Mouse (Mus musculus) midbrain, postnatal 0 days (tissue): Measurements from ENCODE around the gene Cnn2. TPM values are rescaled to one million over a fixed set of nuclear protein-coding genes. Genes with fewer than 3 reads are reported as not detected.

Experiments
- ATAC-seq: fragments of 200-750 bp; cut with Nextera tagmentation; 2 replicates; pipeline ENCODE4 v1.8.0; 2017; ENCODE audit warnings: moderate number of reproducible peaks, mild to moderate bottlenecking, moderate TSS enrichment, moderate library complexity; ENCODE audit not compliant: low FRiP score
- DNase-seq: peaks from one replicate; pipeline ENCODE4 v3.0.0-alpha.2; 2015; ENCODE audit warnings: low spot score
- H3K27ac ChIP-seq: fragments of 300-500 bp; sonication (generic); 2 replicates; pipeline ENCODE4 v1.5.1; 2014; ENCODE audit warnings: low read depth, mild to moderate bottlenecking, low read length, mixed read lengths
- H3K27me3 ChIP-seq: fragments of 300-500 bp; sonication (generic); 2 replicates; pipeline ENCODE4 v1.6.1; 2014; ENCODE audit warnings: low read length, control low read depth, mixed read lengths; ENCODE audit not compliant: insufficient read depth
- H3K36me3 ChIP-seq: fragments of 300-500 bp; sonication (generic); 2 replicates; pipeline ENCODE4 v1.6.1; 2014; ENCODE audit warnings: low read length, control low read depth, mixed read lengths; ENCODE audit not compliant: insufficient read depth
- H3K4me1 ChIP-seq: fragments of 300-500 bp; sonication (generic); 2 replicates; pipeline ENCODE4 v1.6.1; 2014; ENCODE audit warnings: mild to moderate bottlenecking, control low read depth, antibody characterized with exemption, low read length, mixed read lengths; ENCODE audit not compliant: insufficient read depth
- H3K4me2 ChIP-seq: fragments of 300-500 bp; sonication (generic); 2 replicates; pipeline ENCODE4 v1.6.1; 2014; ENCODE audit warnings: low read depth, mild to moderate bottlenecking, low read length, mixed read lengths; ENCODE audit not compliant: poor library complexity, severe bottlenecking
- H3K4me3 ChIP-seq: fragments of 300-500 bp; sonication (generic); 2 replicates; pipeline ENCODE4 v1.5.1; 2014; ENCODE audit warnings: low read depth, mild to moderate bottlenecking, low read length, moderate library complexity
- H3K9ac ChIP-seq: fragments of 300-500 bp; sonication (generic); replicated peaks from 2 replicates; pipeline ENCODE4 v1.6.1; 2014; ENCODE audit warnings: mild to moderate bottlenecking, low read length, moderate library complexity, mixed read lengths; ENCODE audit not compliant: poor library complexity, severe bottlenecking
- H3K9me3 ChIP-seq: fragments of 300-500 bp; sonication (generic); 2 replicates; pipeline ENCODE4 v1.6.1; 2016; ENCODE audit warnings: low read length, control low read depth
- CTCF ChIP-seq: IDR thresholded peaks from 2 replicates; pipeline ENCODE4 v1.5.1; 2016; ENCODE audit warnings: antibody characterized with exemption, mild to moderate bottlenecking
- WGBS: fragments of 180-500 bp; shearing (Covaris S2); extraction: QIAGEN DNeasy Blood & Tissue Kit; methylation state at CpG from one replicate; pipeline ENCODE4 v1.1.7; 2014; 5-methylcytosine and 5-hydroxymethylcytosine counted together
- polyA plus RNA-seq: library from polyadenylated mRNA; unstranded; fragments of >200 nt; fragmentation: Nextera tagmentation; extraction: Ambion mirVana; gene quantifications from 2 replicates; pipeline ENCODE4 v1.2.1, GENCODE M21; 2015
- total RNA-seq: library from RNA; depleted of rRNA; stranded (reverse); fragments of >200 nt; gene quantifications from 2 replicates; pipeline ENCODE4 v1.2.3, GENCODE M21; 2014

Gene Cnn2
- total and polyA plus RNA-seq, 2 experiments from 2014 or later, result 12.6 to 19.5 TPM

DNA sequence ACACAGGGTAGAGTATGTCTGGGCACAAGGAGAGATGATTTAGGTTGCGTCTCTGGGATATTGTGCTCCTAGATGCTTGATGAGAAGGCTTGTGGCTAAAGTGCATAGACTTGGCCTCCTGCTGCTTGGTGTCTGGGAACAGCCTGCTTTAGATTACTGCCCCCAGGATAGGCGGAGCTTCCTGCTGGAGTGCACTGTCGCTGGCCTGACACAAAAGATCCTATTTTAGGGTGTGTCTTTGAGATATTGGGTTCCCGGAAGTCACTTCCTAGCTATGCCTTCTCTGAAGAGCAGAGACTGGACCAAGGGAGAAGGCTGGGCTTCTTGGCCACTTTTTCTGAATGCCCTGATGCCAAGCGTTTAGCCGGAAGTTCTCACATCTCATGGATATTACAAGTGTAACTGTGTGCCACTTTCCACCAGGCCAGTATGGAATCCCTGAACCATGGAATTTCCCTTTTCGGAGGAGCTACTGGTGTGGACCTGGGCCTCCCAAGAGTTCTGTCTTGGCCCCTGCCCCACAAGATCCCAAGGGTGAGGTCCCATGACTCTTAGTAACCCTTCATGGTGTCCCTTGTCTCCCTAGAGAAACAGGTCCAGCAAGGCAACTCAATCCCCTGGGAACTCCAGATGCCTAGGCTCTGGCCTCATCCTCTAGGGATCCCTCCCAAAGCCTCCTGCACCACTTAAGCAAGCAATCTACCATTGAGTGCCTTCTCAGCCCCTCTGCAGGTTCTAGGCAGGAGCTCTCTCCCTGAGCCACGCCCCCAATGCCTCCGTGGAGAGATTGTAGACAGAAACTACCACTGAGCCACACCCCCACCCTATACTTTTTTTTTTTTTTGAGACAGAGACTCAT lies 15.2 kb downstream of the Cnn2 start:
- H3K36me3 ChIP-seq, result no peaks in the 10 kb centered on the region
- no peaks in the 10 kb centered on the region for H3K4me1 ChIP-seq
- TF ChIP-seq CTCF, result no peak
- H3K9ac ChIP-seq, result no peak overlapping the region
- ATAC-seq (no peak), DNase-seq (no peak)
- no peak overlapping the region for H3K27ac ChIP-seq
- 64% methylated on average over 9 of the region's 9 CpGs for WGBS
- H3K9me3 ChIP-seq, result no peaks in the 10 kb centered on the region
- H3K4me2 ChIP-seq, result no peak overlapping the region
- H3K27me3 ChIP-seq, result peaks cover 5% of the 10 kb centered on the region; the same call in 1 of the 2 replicates
- no peak overlapping the region for H3K4me3 ChIP-seq

DNA sequence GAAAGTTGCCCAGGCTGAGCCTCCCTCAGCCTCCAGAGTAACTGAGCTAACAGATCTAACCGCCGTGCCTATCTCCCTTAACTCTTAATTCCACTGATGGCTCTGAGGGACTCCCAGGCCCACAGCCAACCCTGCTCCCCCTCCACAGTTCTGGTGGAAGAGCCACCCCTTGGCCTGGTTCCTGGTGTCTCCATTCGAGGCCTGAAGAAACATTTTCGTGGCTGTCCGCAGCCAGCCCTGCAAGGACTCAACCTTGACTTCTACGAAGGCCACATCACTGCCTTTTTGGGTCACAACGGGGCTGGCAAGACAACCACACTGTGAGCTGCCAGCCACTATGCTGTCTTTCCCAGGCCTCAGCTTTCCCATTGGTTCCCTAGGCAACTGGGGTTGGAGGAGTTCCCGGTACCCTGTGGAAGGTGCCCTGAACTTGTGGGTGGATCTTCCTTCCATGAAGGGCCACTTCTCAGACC lies 15.9 kb downstream of the Cnn2 start:
- Histone ChIP-seq H3K27me3 (peaks cover 5% of the 10 kb centered on the region; the same call in 1 of the 2 replicates), H3K4me1 (no peaks in the 10 kb centered on the region), H3K4me3 (no peak overlapping the region), H3K4me2 (no peak overlapping the region), H3K9me3 (no peaks in the 10 kb centered on the region), H3K27ac (no peak overlapping the region), H3K9ac (no peak overlapping the region), H3K36me3 (0 out of 2 replicates have a peak, but pooled peaks cover 4% of the 10 kb centered on the region)
- DNase-seq (no peak), ATAC-seq (no peak)
- TF ChIP-seq CTCF, result no peak
- WGBS, result 76% methylated on average over 8 of the region's 8 CpGs

DNA sequence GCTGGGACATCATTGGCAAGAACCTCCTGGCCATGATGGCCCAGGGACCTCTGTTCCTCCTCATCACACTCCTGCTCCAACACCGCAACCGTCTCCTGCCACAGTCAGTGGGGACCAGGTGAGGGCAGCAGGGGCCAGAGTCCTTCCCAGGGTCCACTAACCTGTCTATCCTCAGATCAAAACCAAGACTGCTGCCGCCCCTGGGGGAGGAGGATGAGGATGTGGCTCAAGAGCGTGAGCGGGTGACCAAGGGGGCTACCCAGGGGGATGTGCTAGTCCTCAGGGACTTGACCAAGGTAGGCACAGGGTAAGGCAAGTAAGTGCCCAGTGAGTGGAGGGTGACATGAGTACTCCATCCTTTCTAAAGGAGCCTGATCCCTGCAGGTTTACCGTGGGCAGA lies 23.4 kb downstream of the Cnn2 start:
- Histone ChIP-seq H3K4me1 (no peaks in the 10 kb centered on the region), H3K9ac (no peak overlapping the region), H3K4me3 (no peak overlapping the region), H3K27ac (no peak overlapping the region), H3K27me3 (peaks cover 21% of the 10 kb centered on the region), H3K4me2 (no peak overlapping the region), H3K9me3 (peaks cover 16% of the 10 kb centered on the region), H3K36me3 (peaks cover 11% of the 10 kb centered on the region; the same call in 1 of the 2 replicates)
- 88% methylated on average over 6 of the region's 6 CpGs for WGBS
- no peak for TF ChIP-seq CTCF
- ATAC-seq (no peak), DNase-seq (no peak)

DNA sequence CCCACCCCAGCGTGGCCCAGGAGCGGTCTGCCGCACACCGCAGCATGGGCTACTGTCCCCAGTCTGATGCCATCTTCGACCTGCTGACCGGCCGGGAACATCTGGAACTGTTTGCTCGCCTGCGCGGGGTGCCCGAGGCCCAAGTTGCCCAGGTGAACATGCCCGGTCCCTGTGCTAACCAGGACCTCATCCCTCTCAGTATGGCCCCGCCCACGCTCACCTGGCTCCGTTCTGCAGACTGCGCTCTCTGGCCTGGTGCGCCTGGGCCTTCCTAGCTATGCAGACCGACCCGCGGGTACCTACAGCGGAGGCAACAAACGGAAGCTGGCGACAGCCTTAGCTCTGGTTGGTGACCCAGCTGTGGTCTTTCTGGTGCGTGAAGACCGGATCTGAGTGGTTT lies 25.2 kb downstream of the Cnn2 start:
- DNase-seq (no peak), ATAC-seq (no peak)
- no peak overlapping the region for H3K4me3 ChIP-seq
- H3K9me3 ChIP-seq, result peaks cover 16% of the 10 kb centered on the region
- peaks cover 21% of the 10 kb centered on the region for H3K27me3 ChIP-seq
- H3K27ac ChIP-seq, result no peak overlapping the region
- no peak overlapping the region for H3K9ac ChIP-seq
- H3K4me2 ChIP-seq, result no peak overlapping the region
- no peak for TF ChIP-seq CTCF
- no peaks in the 10 kb centered on the region for H3K4me1 ChIP-seq
- peaks cover 11% of the 10 kb centered on the region; the same call in 1 of the 2 replicates for H3K36me3 ChIP-seq
- 39% methylated on average over 25 of the region's 25 CpGs for WGBS

DNA sequence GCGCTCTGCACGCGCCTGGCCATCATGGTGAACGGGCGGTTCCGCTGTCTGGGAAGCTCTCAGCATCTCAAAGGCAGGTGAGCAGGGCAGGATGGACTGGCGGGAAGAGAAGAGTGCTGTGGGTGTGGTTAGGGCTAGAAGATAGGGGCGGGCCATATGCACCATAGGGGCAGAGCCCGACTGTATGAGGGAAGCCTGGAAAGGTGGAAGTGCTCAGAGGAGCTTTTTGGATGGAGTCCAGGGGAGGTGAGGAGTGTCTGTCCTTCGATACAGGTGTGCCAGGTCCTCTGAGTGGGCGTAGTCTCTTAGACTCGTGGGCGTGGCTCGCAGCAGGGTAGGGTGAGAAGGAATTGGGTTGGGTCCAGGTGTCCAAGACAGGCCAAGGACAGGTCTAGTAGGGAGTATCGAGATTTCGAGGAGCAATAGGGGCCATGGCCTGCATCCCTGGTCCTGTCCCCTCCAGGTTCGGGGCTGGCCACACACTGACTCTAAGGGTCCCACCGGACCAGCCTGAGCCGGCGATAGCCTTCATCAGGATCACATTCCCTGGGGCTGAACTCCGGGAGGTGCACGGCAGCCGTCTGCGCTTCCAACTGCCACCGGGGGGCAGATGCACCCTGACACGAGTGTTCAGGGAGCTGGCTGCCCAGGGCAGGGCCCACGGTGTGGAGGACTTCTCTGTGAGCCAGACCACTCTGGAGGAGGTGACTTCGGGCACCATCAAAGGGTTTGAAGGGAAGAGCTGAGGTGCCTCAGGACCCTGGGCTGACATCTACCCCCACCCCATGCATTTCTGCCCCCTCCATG lies 26.3 kb downstream of the Cnn2 start:
- H3K36me3 ChIP-seq, result peaks cover 7% of the 10 kb centered on the region; the same call in 1 of the 2 replicates
- ATAC-seq (no peak), DNase-seq (no peak)
- no peak overlapping the region for H3K27ac ChIP-seq
- H3K9me3 ChIP-seq, result peaks cover 16% of the 10 kb centered on the region
- no peak overlapping the region for H3K4me2 ChIP-seq
- H3K4me1 ChIP-seq, result no peaks in the 10 kb centered on the region
- 0 out of 2 replicates have a peak, but pooled peaks have one; percentile 8 for TF ChIP-seq CTCF
- no peak overlapping the region for H3K9ac ChIP-seq
- H3K4me3 ChIP-seq, result no peak overlapping the region
- peaks cover 24% of the 10 kb centered on the region for H3K27me3 ChIP-seq
- WGBS, result 31% methylated on average over 28 of the region's 28 CpGs
